Mouse (Mus musculus): Measurements from ENCODE around the gene Wwox. TPM values are rescaled to one million over a fixed set of nuclear protein-coding genes. Genes with fewer than 3 reads are reported as not detected.

The Wwox gene
- total RNA-seq, 2 experiments from 2014 or later: 4.9 to 5.4 TPM

- ATAC-seq (ENCODE audit: poor library complexity, severe bottlenecking): no peak
Measured at GRCm38 (mm10) chr8:114636376-114636775, 196.9 kb downstream of the Wwox start.

- ATAC-seq (ENCODE audit: poor library complexity, severe bottlenecking): no peak
Measured at GRCm38 (mm10) chr8:114641809-114642208, 202.4 kb downstream of the Wwox start.

- no peak for ATAC-seq (ENCODE audit: poor library complexity, severe bottlenecking)
Measured at GRCm38 (mm10) chr8:114650789-114651188, 211.3 kb downstream of the Wwox start.

DNA sequence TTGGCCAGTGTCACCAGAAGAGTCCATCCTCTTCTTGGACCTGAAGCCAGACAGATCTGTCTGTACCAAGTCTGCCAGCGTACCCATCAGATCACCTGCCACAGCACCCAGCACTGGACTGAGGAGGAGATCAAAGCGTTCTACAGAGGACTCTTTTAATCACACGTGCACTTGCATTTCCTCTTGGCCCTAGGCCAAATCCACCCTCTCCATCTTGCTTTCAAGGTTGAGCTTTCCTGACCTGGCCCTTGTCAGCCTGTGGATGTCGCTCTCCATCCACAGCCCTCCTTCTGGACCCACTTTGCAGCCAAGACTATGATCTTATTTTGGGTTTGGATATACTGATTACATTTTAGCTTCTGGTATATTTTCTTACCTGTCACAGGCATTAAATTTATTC lies 218.3 kb downstream of the Wwox start:
- no peak for ATAC-seq (ENCODE audit: poor library complexity, severe bottlenecking)

GRCm38 (mm10) chr8:114658475-114658874 lies 219.0 kb downstream of the Wwox start:
- no peak for ATAC-seq (ENCODE audit: poor library complexity, severe bottlenecking)

GRCm38 (mm10) chr8:114663053-114663452 lies 223.6 kb downstream of the Wwox start:
- peak; percentile 67 for ATAC-seq (ENCODE audit: poor library complexity, severe bottlenecking)

- no peak for ATAC-seq (ENCODE audit: poor library complexity, severe bottlenecking)
Measured at GRCm38 (mm10) chr8:114665521-114665920, 226.1 kb downstream of the Wwox start.

DNA sequence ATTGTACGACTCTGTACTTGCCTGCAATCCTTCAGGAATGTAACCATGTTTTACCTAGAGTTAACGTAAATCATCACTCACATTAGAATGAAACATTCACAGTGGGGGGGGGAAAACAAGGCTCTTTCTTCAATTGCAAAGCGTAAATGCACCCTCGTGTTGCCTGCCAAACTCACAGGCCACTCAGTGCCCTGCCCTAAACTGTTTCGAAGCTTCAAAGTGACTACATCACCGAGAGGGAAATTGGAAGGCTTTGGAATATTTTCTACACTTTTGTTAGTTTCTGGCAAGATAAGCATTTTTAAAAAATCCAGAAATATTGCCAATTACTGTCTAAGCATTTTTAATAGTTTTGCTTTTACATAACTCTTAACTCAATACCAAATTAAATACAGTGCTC lies 231.3 kb downstream of the Wwox start:
- no peak for ATAC-seq (ENCODE audit: poor library complexity, severe bottlenecking)

DNA sequence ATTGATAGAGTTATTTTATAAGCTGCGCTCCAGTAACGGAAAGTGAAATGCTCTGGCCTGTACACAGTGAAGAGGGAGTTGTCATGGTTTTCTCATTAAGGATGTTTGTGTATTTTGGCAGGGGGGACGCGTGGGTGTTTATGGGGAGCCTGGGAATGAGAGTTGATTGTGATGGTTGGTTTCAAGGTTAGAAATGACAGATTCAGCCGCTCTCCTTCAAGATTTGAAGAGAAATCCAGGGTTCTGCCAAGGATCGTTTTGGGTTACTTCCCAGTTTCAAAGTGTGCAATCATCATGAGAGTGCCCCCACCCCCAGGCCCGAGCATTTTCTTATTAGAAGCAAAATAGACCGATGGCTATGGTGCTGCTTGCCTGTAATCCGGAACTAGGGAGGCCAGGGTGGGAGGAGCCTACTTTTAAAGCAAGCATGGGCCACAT lies 231.8 kb downstream of the Wwox start:
- ATAC-seq (ENCODE audit: poor library complexity, severe bottlenecking): no peak

DNA sequence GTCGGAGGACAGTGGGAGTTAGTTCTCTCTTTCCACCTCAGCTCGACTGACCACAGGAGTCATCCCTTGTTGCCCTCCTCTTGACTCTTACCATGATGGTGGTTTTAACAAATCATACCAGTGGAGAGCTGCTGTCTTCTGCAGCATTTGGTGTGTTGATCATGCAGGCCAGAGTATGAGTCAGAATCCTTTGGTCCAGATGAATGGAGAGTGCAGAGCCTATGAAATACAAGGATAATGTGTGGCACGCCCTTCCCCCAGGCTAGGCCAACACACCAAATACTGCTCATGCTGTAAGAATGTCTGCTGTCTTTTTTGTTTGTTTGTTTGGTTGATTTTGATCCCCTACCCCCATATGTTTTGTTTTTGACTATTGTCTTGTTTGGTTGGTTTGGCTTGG lies 234.0 kb downstream of the Wwox start:
- ATAC-seq (ENCODE audit: poor library complexity, severe bottlenecking): no peak

DNA sequence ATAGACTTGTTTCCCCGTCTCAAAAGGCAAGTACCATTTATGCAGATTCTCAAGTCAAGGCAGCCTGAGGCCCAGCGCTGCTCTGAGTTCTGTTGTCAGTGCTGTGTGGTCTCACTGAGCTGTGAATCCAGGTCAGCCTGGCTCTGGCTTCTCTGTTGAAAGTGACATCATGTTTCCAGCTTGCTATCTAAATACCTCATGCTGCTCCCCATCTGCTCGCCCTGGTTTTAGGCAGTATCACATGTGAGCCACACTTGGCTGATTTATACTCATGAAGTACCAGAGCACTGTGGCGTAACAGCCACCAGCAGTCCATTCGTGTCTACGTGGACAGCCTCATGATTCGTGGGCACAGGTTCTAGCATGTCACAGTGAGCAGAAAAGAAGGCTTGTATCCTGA lies 235.7 kb downstream of the Wwox start:
- ATAC-seq (ENCODE audit: poor library complexity, severe bottlenecking): no peak

DNA sequence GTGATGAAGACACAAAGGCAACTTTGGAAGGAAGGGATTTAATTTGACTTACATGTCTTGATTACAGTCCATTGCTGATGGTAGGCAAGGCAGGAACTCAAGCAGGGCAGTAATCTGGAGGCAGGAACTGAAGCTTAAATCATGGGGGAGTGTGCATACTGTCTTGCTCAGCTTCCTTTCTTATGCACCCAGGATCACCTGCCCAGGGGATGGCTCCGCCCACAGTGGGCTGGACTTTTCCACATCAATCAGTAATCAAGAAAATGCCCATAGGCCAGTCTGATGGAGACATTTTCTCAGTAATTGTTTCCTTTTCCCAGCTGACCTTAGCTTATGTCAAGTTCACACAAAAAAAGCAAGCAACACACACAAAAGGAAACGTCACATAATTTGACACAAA lies 237.5 kb downstream of the Wwox start:
- ATAC-seq (ENCODE audit: poor library complexity, severe bottlenecking): no peak

DNA sequence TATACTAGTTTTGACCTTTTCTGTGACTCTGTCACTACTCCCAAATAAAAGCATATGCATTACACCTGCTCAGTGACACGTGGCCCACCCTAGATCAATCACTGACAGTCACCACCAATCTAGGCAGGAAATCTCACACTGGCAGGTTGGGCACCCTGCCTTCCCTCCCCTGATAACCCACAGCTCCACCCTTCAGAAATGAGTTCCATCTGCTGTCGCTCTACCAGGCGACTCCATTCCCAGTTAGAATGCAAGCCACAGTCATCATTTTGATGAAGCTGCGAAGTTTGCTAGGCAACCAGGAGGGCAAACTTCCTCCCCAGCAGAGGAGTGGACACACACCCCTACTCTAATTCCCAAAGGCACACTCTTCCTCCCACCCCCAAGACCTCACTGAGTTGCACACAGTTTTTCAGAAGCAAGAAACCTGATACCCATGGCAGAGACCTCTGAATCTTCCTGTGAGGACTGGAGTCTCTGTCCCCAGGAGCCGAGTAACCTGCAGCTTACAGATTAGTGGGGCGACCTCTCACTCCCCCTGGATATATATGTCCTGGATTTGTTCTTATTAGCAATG lies 238.2 kb downstream of the Wwox start:
- ATAC-seq (ENCODE audit: poor library complexity, severe bottlenecking): no peak

- no peak for ATAC-seq (ENCODE audit: poor library complexity, severe bottlenecking)
Measured at GRCm38 (mm10) chr8:114679386-114680098, 240.1 kb downstream of the Wwox start.

DNA sequence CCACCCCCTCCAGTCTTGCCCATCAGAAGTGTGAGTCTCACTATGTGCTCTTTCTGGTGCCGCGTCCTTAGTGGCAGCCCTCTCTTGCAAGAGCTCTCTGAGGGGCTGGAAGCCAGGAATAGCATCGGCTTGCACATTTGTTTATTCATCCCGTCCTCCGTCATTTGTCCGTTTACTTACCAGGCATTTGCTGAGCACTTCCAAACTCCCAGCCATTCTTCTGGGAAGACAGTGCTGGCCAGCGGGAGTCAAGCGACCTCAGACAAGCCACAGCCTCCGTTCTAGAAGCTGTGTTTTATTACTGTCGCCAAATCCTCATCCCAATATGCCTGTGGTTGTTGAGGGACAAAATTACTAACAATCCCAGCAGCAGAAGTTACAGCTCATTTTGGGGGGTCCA lies 241.7 kb downstream of the Wwox start:
- no peak for ATAC-seq (ENCODE audit: poor library complexity, severe bottlenecking)

DNA sequence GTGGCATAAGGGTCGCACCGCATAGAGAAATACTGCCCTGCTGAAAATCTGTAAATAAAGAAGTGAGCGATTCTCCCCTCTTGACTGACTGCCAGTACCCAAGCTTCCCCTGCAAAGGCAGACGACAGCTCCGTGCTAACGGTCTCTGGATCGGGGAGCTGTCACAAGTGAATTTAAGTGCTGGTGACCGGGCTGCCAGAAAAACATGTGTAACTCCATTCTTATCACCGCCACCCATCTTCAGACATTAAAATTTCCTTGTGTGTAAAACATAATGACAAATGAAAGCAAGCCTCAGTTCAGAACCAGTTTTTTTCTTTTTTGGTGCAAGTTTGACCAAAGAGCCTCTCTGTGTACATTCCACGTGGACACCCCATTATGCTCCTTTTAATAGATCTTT lies 242.7 kb downstream of the Wwox start:
- ATAC-seq (ENCODE audit: poor library complexity, severe bottlenecking): no peak

DNA sequence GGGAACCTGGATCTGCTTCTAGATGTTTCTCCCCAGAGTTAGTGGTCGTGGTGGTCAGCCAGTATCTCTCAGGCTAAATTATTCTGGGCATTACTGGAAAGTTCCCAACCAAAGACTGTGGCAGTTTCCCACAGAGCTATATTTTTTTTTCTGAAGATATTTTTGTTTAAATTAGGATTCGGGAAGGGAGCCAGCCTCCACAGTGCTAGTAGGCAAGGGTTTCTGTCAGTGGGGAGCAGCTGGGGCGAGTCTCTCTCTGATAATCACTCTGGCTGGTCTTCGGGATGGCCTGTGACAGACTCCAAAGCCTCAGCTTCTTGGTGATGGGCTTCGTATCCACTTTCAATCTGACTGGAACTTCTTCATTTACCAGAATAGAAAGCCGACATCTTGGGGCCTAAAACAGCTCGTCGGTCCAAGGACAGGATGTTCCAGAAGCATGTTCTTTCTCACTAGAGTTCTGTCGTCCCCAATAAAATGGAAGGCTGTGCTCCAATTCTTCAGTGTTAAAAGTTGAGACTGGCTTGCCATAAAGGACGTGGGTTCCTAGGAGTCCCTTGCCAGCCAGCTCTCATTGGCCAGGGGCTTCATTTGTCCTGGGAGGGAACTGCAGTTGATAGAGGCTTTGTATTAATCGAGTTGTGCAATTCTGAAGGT lies 244.7 kb downstream of the Wwox start:
- ATAC-seq (ENCODE audit: poor library complexity, severe bottlenecking): no peak

DNA sequence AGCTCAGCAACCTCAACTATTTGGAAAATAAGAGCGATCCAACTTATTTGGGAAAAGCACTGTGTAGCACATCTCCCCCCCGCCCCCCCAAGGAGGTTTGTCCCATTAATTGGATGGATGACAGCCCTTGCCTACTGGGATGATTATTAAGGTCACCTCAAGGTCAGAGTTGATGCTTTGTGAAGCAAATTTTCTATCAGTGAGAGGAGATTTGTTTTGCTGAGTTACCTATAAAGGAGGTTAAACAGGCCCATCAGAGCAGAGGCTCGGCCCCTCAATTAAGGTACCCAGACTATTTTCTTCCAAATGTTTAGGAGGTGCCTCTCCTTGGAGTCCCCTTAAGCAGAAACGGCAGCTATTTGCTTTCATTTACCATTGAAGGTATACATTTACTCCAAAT lies 247.0 kb downstream of the Wwox start:
- ATAC-seq (ENCODE audit: poor library complexity, severe bottlenecking): no peak

DNA sequence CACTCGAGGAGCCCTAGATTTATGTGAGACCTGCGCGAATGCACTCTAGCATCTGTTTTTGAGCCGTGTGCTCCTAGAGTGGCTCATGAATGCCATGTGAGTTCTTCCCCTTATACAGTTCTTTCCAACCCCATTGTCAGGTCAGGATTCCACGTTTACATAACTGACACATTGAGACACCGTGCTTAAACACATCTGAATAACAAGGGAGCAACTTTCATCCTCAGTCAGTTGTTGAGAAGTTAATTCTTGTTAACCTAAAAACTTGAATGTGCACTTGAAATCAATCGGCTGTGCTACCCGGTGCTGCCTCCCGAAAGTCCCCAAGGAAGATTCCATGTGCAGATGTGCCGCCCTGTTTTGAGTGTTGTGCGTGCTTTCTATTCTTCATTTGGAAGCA lies 249.3 kb downstream of the Wwox start:
- no peak for ATAC-seq (ENCODE audit: poor library complexity, severe bottlenecking)

DNA sequence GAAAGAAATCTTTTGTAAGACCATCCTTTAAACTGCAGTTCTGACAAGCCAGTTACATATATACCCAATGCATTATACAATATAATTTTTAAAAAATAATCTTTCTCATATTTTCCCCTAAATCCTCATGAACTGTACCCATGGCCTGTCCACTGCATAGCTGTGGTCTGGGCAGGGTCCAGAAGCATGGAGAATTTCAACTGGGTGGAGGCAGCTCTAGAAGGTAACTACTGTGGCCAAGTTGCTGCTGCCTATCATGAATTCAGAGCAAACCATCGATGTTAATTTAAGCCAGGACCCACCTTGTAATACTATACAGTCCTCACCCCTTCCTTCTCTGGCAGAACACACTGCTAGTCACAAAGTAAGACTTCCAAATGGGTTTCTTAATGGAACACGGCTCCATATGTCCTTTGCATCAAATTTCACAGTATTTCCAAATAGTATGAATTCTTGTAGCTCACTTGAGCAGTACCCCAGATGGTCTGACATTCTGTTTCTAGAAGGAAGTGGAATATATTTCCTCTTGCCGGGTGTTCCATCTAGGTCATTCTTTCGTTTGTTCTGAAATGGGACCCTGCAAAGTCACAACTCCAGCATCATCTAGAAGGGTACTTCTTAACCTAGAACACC lies 255.2 kb downstream of the Wwox start:
- no peak for ATAC-seq (ENCODE audit: poor library complexity, severe bottlenecking)

DNA sequence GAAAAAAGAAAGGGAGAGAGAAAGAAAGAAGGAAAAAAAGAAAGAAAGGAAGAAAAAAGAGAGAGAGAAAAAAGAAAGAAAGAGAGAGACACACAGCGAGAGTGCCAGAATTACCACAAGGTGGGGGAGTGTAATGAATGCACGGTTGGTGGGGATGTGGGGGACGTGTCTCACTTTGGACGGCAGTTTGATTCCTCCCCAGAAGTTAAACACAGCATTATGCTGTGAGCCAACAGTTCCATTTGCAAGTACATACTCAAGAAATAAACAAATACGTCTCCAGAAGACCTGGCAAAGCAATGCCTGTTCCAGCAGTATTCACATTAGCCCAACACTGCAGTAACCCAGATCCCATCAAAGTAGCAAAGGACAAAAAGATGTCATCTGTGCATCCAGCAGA lies 264.1 kb downstream of the Wwox start:
- ATAC-seq (ENCODE audit: poor library complexity, severe bottlenecking): no peak
